Mouse (Mus musculus) ES-E14 (cell line): ENCODE results near the gene Glo1.

Experiments
- CHD2 ChIP-seq: IDR thresholded peaks from 2 replicates; pipeline ENCODE4 v1.6.1; 2014; ENCODE audit warnings: mild to moderate bottlenecking, low read depth, low read length, inconsistent platforms
- MAFK ChIP-seq: IDR thresholded peaks from 2 replicates; pipeline ENCODE4 v1.6.1; 2014; ENCODE audit warnings: mild to moderate bottlenecking, low read depth, low read length, inconsistent platforms; ENCODE audit not compliant: insufficient read depth

GRCm38 (mm10) chr17:30606206-30606605 lies 20.5 kb downstream of the Glo1 start:
- TF ChIP-seq CHD2: no peak
- no peak for TF ChIP-seq MAFK
